Comparison of ENCODE assay signal across 9 mouse cellular contexts in the genomic region with DNA sequence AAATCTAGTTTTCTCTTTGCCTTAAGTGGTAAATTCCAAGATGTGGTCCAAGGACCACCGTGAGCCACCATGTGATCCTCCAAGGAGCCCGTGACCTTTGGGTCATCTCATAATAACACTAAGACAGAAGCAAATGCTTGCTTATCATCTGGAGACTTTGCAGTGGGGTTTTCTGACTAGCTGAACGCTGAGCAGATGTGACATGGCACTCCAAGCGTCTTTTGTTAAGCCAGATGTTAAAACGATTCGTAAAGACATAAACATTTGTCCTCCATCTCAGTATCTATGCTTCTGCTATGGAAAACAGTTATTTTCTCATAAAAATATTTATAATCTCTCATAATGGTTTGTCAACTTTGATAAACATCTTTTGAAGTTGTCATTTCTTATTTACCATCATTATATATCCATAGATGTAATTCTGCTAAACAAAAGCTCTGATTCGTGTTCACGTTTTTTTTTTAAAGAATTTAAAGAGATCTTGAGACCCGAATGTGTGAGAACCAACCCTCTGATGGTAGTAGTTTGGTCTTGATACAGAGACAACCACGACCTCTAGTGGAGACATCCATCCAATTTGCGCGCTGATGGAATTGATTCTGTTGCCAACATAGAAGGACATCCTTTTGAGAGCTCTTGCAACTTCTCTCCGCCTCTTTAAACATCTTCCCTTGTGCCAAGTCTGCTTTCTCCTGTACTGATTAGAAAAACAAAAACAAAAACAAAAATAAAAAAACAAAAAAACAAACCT.
DNase-seq lines count a peak whose midpoint lies in the region; ATAC-seq and TF ChIP-seq lines count a peak whose summit lies in the region.
"Had no signal": no experiment of that assay in that cellular context is flagged by ENCODE, and none has a peak within 500 bp of the region (broad histone marks: within the 10 kb centered on the region; RNA-seq: fewer than 3 reads in every experiment).

No protein-coding gene starts in this region.

- no peaks in the 10 kb centered on the region for H3K4me1 ChIP-seq in hindbrain, postnatal 0 days (ENCODE audit: insufficient read depth, low read length)
- peaks cover 6% of the 10 kb centered on the region; the same call in 1 of the 2 replicates for H3K4me1 ChIP-seq in hindbrain, embryonic 13.5 days (replicated peaks)

- no peak overlapping the region for H3K4me2 ChIP-seq in hindbrain, postnatal 0 days (ENCODE audit: low read depth, low read length)
- H3K4me2 ChIP-seq in hindbrain, embryonic 13.5 days = no peak overlapping the region
- H3K4me2 ChIP-seq: embryonic facial prominence, embryonic 15.5 days had no signal

- intact Hi-C loops in left cerebral cortex, adult 2 months (cut with DNase I) = loop anchor here (5.0 kb wide), 2 partner anchors 421 to 656 kb away; a partner anchor contains a TSS

- no peaks in the 10 kb centered on the region for H3K27me3 ChIP-seq in hindbrain, postnatal 0 days (ENCODE audit: insufficient read depth, low read length)
- no peaks in the 10 kb centered on the region for H3K27me3 ChIP-seq in hindbrain, embryonic 13.5 days
- H3K27me3 ChIP-seq: embryonic facial prominence, embryonic 15.5 days had no signal

- no peak overlapping the region for H3K4me3 ChIP-seq in hindbrain, postnatal 0 days (ENCODE audit: low read length)
- no peak overlapping the region for H3K4me3 ChIP-seq in hindbrain, embryonic 13.5 days
- H3K4me3 ChIP-seq in left cerebral cortex, adult 2 months = no peak overlapping the region
- H3K4me3 ChIP-seq: embryonic facial prominence, embryonic 15.5 days had no signal

- H3K9me3 ChIP-seq in hindbrain, postnatal 0 days (ENCODE audit: low read length) = no peaks in the 10 kb centered on the region
- no peaks in the 10 kb centered on the region for H3K9me3 ChIP-seq in hindbrain, embryonic 13.5 days
- H3K9me3 ChIP-seq: embryonic facial prominence, embryonic 15.5 days had no signal

- TF ChIP-seq CTCF in hindbrain, postnatal 0 days (IDR thresholded peaks at IDR 0.05; ENCODE audit: low read depth) = peak; percentile 56
- peak; percentile 62 for TF ChIP-seq CTCF in left cerebral cortex, adult 2 months (IDR thresholded peaks at IDR 0.05)

- H3K9ac ChIP-seq in hindbrain, postnatal 0 days (replicated peaks; ENCODE audit: low read length) = no peak overlapping the region
- H3K9ac ChIP-seq in hindbrain, embryonic 13.5 days = no peak overlapping the region
- H3K9ac ChIP-seq: embryonic facial prominence, embryonic 15.5 days had no signal

- 73% methylated on average over 13 of the region's 13 CpGs for WGBS in hindbrain, postnatal 0 days
- 75% methylated on average over 13 of the region's 13 CpGs for WGBS in hindbrain, embryonic 13.5 days

- no peaks in the 10 kb centered on the region for H3K36me3 ChIP-seq in hindbrain, postnatal 0 days (ENCODE audit: insufficient read depth, low read length)
- no peaks in the 10 kb centered on the region for H3K36me3 ChIP-seq in hindbrain, embryonic 13.5 days
- H3K36me3 ChIP-seq: embryonic facial prominence, embryonic 15.5 days had no signal

- ATAC-seq in hindbrain, postnatal 0 days = no peak
- no peak for ATAC-seq in hindbrain, embryonic 13.5 days (ENCODE audit: low FRiP score)

- no peak overlapping the region for H3K27ac ChIP-seq in hindbrain, postnatal 0 days
- no peak overlapping the region for H3K27ac ChIP-seq in hindbrain, embryonic 13.5 days
- no peak overlapping the region; the same call in 1 of the 2 replicates for H3K27ac ChIP-seq in left cerebral cortex, adult 2 months
- H3K27ac ChIP-seq: embryonic facial prominence, embryonic 15.5 days had no signal

- peak; percentile 67 for DNase-seq in hindbrain, postnatal 0 days (ENCODE audit: low spot score)
- peak; percentile 21 for DNase-seq in 3T3-L1 (ENCODE audit: low read depth, low spot score)
- peak; percentile 22 for DNase-seq in NIH3T3 (ENCODE audit: low read depth)
- peak in 1 of 2 experiments; percentile 40 for DNase-seq in left cerebral cortex, adult 2 months (ENCODE audit: extremely low spot score in 1 of 2, low spot score in 2 of 2)
- DNase-seq in c-Kit-positive CD71-positive TER-119-positive erythroid progenitor cells, embryonic 14.5 days (ENCODE audit: low spot score) = no peak
- DNase-seq in spleen, postnatal 36 days (ENCODE audit: low spot score in 2 of 2) = no peak
- no peak for DNase-seq in kidney, adult 9 months

Comparison
In these comparisons a context has a peak if more than half of its experiments do, and no peak if none do; other contexts are left out.
1. DNase-seq: peak in hindbrain, postnatal 0 days (single experiment), 3T3-L1 (single experiment) and NIH3T3 (single experiment); none in c-Kit-positive CD71-positive TER-119-positive erythroid progenitor cells, embryonic 14.5 days (single experiment), spleen, postnatal 36 days (0 of 2) and kidney, adult 9 months (single experiment).